Mouse (Mus musculus): ENCODE measurements around the gene Angptl6. TPM values are rescaled to one million over a fixed set of nuclear protein-coding genes. Genes with fewer than 3 reads are reported as not detected.

Gene Angptl6
- 12.6 and 14.5 TPM in 2 replicates for polyA plus RNA-seq (2012; rRNA removed)

- H3K27ac ChIP-seq (ENCODE audit: insufficient read depth, low read length): peak within 1 kb of the TSS; percentile 90
- H3K4me3 ChIP-seq (ENCODE audit: insufficient read depth, low read length): peak within 1 kb of the TSS; percentile 38
- H3K4me1 ChIP-seq (ENCODE audit: control insufficient read depth, insufficient read depth, low read length): no peaks in the 10 kb centered on the region
- TF ChIP-seq CTCF (IDR thresholded peaks at IDR 0.05; ENCODE audit: extremely low read depth, insufficient read depth, low read length) (no peak), POLR2A (IDR thresholded peaks at IDR 0.05; ENCODE audit: extremely low read depth, insufficient read depth, low read length) (no peak)
These were observed at the start of gene Angptl6 for GRCm38 (mm10) chr9:20879097-20879792. Gene Angptl6 (minus strand): TSS chr9:20879727.

- Histone ChIP-seq H3K4me1 (ENCODE audit: control insufficient read depth, insufficient read depth, low read length) (no peaks in the 10 kb centered on the region), H3K4me3 (ENCODE audit: insufficient read depth, low read length) (no peak overlapping the region), H3K27ac (ENCODE audit: insufficient read depth, low read length) (no peak overlapping the region)
- no peak for TF ChIP-seq CTCF (IDR thresholded peaks at IDR 0.05; ENCODE audit: extremely low read depth, insufficient read depth, low read length)
- TF ChIP-seq POLR2A (IDR thresholded peaks at IDR 0.05; ENCODE audit: extremely low read depth, insufficient read depth, low read length): no peak
These were observed 43.7 kb upstream of the Angptl6 start for GRCm38 (mm10) chr9:20923258-20923657.

GRCm38 (mm10) chr9:20916160-20916559 is 36.6 kb upstream of the Angptl6 start:
- no peaks in the 10 kb centered on the region for H3K4me1 ChIP-seq (ENCODE audit: control insufficient read depth, insufficient read depth, low read length)
- no peak overlapping the region for H3K4me3 ChIP-seq (ENCODE audit: insufficient read depth, low read length)
- TF ChIP-seq CTCF (IDR thresholded peaks at IDR 0.05; ENCODE audit: extremely low read depth, insufficient read depth, low read length) (peak; percentile 39), POLR2A (IDR thresholded peaks at IDR 0.05; ENCODE audit: extremely low read depth, insufficient read depth, low read length) (no peak)
- no peak overlapping the region for H3K27ac ChIP-seq (ENCODE audit: insufficient read depth, low read length)

- Histone ChIP-seq H3K4me1 (ENCODE audit: control insufficient read depth, insufficient read depth, low read length) (no peaks in the 10 kb centered on the region), H3K4me3 (ENCODE audit: insufficient read depth, low read length) (no peak overlapping the region)
- TF ChIP-seq POLR2A (IDR thresholded peaks at IDR 0.05; ENCODE audit: extremely low read depth, insufficient read depth, low read length) (no peak), CTCF (IDR thresholded peaks at IDR 0.05; ENCODE audit: extremely low read depth, insufficient read depth, low read length) (no peak)
These were observed 30.4 kb upstream of the Angptl6 start for GRCm38 (mm10) chr9:20909948-20910347.

GRCm38 (mm10) chr9:20902174-20902491 is 22.6 kb upstream of the Angptl6 start:
- TF ChIP-seq CTCF (IDR thresholded peaks at IDR 0.05; ENCODE audit: extremely low read depth, insufficient read depth, low read length) (no peak), POLR2A (IDR thresholded peaks at IDR 0.05; ENCODE audit: extremely low read depth, insufficient read depth, low read length) (no peak)
- Histone ChIP-seq H3K4me3 (ENCODE audit: insufficient read depth, low read length) (no peak overlapping the region), H3K27ac (ENCODE audit: insufficient read depth, low read length) (no peak overlapping the region), H3K4me1 (ENCODE audit: control insufficient read depth, insufficient read depth, low read length) (peaks cover 6% of the 10 kb centered on the region; the same call in 1 of the 2 replicates)

More at GRCm38 (mm10) chr9:20909948-20910347, 30.4 kb upstream of the Angptl6 start:
- no peak overlapping the region for H3K27ac ChIP-seq (ENCODE audit: insufficient read depth, low read length)

GRCm38 (mm10) chr9:20901466-20902173 is 22.1 kb upstream of the Angptl6 start:
- TF ChIP-seq POLR2A (IDR thresholded peaks at IDR 0.05; ENCODE audit: extremely low read depth, insufficient read depth, low read length) (no peak), CTCF (IDR thresholded peaks at IDR 0.05; ENCODE audit: extremely low read depth, insufficient read depth, low read length) (peak; percentile 74)
- H3K4me3 ChIP-seq (ENCODE audit: insufficient read depth, low read length): no peak overlapping the region
- peaks cover 7% of the 10 kb centered on the region; the same call in 1 of the 2 replicates for H3K4me1 ChIP-seq (ENCODE audit: control insufficient read depth, insufficient read depth, low read length)
- H3K27ac ChIP-seq (ENCODE audit: insufficient read depth, low read length): no peak overlapping the region

- H3K27ac ChIP-seq (ENCODE audit: insufficient read depth, low read length): no peak within 1 kb of the TSS
These were observed 19.1 kb upstream of the Angptl6 start, which contains the start of gene Eif3g for GRCm38 (mm10) chr9:20898511-20899073. Gene Eif3g (minus strand): TSS chr9:20898623.

GRCm38 (mm10) chr9:20897736-20898510 is 18.4 kb upstream of the Angptl6 start:
- Histone ChIP-seq H3K4me3 (ENCODE audit: insufficient read depth, low read length) (peak overlapping the region; percentile 74), H3K4me1 (ENCODE audit: control insufficient read depth, insufficient read depth, low read length) (peaks cover 7% of the 10 kb centered on the region; the same call in 1 of the 2 replicates), H3K27ac (ENCODE audit: insufficient read depth, low read length) (no peak overlapping the region)
- no peak for TF ChIP-seq CTCF (IDR thresholded peaks at IDR 0.05; ENCODE audit: extremely low read depth, insufficient read depth, low read length)
- TF ChIP-seq POLR2A (IDR thresholded peaks at IDR 0.05; ENCODE audit: extremely low read depth, insufficient read depth, low read length): no peak

More at GRCm38 (mm10) chr9:20898511-20899073, 19.1 kb upstream of the Angptl6 start, which contains the start of gene Eif3g:
- TF ChIP-seq CTCF (IDR thresholded peaks at IDR 0.05; ENCODE audit: extremely low read depth, insufficient read depth, low read length) (peak; percentile 77), POLR2A (IDR thresholded peaks at IDR 0.05; ENCODE audit: extremely low read depth, insufficient read depth, low read length) (peak; percentile 63; the same call in 1 of the 2 replicates)
- H3K4me3 ChIP-seq (ENCODE audit: insufficient read depth, low read length): peak within 1 kb of the TSS; percentile 74
- peaks cover 7% of the 10 kb centered on the region; the same call in 1 of the 2 replicates for H3K4me1 ChIP-seq (ENCODE audit: control insufficient read depth, insufficient read depth, low read length)

- TF ChIP-seq CTCF (IDR thresholded peaks at IDR 0.05; ENCODE audit: extremely low read depth, insufficient read depth, low read length) (no peak), POLR2A (IDR thresholded peaks at IDR 0.05; ENCODE audit: extremely low read depth, insufficient read depth, low read length) (no peak)
- H3K27ac ChIP-seq (ENCODE audit: insufficient read depth, low read length): no peak overlapping the region
- H3K4me1 ChIP-seq (ENCODE audit: control insufficient read depth, insufficient read depth, low read length): peaks cover 7% of the 10 kb centered on the region; the same call in 1 of the 2 replicates
- no peak overlapping the region for H3K4me3 ChIP-seq (ENCODE audit: insufficient read depth, low read length)
These were observed 15.9 kb upstream of the Angptl6 start for GRCm38 (mm10) chr9:20895382-20895781.
